Mouse (Mus musculus): ENCODE measurements around the gene Lin28a. TPM values are rescaled to one million over a fixed set of nuclear protein-coding genes. Genes with fewer than 3 reads are reported as not detected.
A peak's percentile ranks its signal among the peaks of the same experiment; 100 is the strongest.

The Lin28a gene
- polyA plus RNA-seq, 1 experiment from 2014 or later: 0.12 TPM

GRCm38 (mm10) chr4:133970196-133970595 lies 48.4 kb downstream of the Lin28a start:
- no peak overlapping the region for H3K4me3 ChIP-seq (replicated peaks)
- H3K36me3 ChIP-seq: peaks cover 11% of the 10 kb centered on the region
- WGBS: 45% methylated on average over 4 of the region's 4 CpGs
- no peaks in the 10 kb centered on the region for H3K9me3 ChIP-seq
- H3K4me1 ChIP-seq: peaks cover 17% of the 10 kb centered on the region
- H3K4me2 ChIP-seq: no peak overlapping the region
- H3K27ac ChIP-seq: no peak overlapping the region
- no peak overlapping the region for H3K9ac ChIP-seq
- ATAC-seq (ENCODE audit: insufficient read depth, low FRiP score, low read depth): no peak
- H3K27me3 ChIP-seq (replicated peaks): no peaks in the 10 kb centered on the region

GRCm38 (mm10) chr4:133969114-133969770 lies 49.4 kb downstream of the Lin28a start:
- H3K4me3 ChIP-seq (replicated peaks): no peak overlapping the region
- no peak overlapping the region for H3K9ac ChIP-seq
- peak overlapping the region; percentile 97; the same call in 1 of the 2 replicates for H3K4me2 ChIP-seq
- no peaks in the 10 kb centered on the region for H3K27me3 ChIP-seq (replicated peaks)
- H3K4me1 ChIP-seq: peaks cover 17% of the 10 kb centered on the region
- 46% methylated on average over 8 of the region's 8 CpGs for WGBS
- no peak for ATAC-seq (ENCODE audit: insufficient read depth, low FRiP score, low read depth)
- H3K9me3 ChIP-seq: no peaks in the 10 kb centered on the region
- H3K36me3 ChIP-seq: peaks cover 13% of the 10 kb centered on the region
- peak overlapping the region; percentile 100 for H3K27ac ChIP-seq

GRCm38 (mm10) chr4:133968150-133968921 lies 50.3 kb downstream of the Lin28a start, which contains the start of gene Hmgn2:
Gene Hmgn2, minus strand, starts transcription at chr4:133968650.
- H3K9me3 ChIP-seq: no peaks in the 10 kb centered on the region
- peak within 1 kb of the TSS; percentile 100 for H3K27ac ChIP-seq
- peaks cover 17% of the 10 kb centered on the region for H3K4me1 ChIP-seq
- H3K36me3 ChIP-seq: peaks cover 22% of the 10 kb centered on the region
- H3K27me3 ChIP-seq (replicated peaks): no peaks in the 10 kb centered on the region
- peak; percentile 75 for ATAC-seq (ENCODE audit: insufficient read depth, low FRiP score, low read depth)
- H3K9ac ChIP-seq: peak within 1 kb of the TSS; percentile 92
- peak within 1 kb of the TSS; percentile 97 for H3K4me2 ChIP-seq
- H3K4me3 ChIP-seq (replicated peaks): peak within 1 kb of the TSS; percentile 75
- WGBS: under 1% methylated on average over 42 of the region's 42 CpGs

- no peaks in the 10 kb centered on the region for H3K27me3 ChIP-seq (replicated peaks)
- peaks cover 22% of the 10 kb centered on the region for H3K36me3 ChIP-seq
These were observed 50.8 kb downstream of the Lin28a start for GRCm38 (mm10) chr4:133967866-133968149.

GRCm38 (mm10) chr4:133967138-133967865 lies 51.3 kb downstream of the Lin28a start:
- ATAC-seq (ENCODE audit: insufficient read depth, low FRiP score, low read depth): peak; percentile 81
- H3K27me3 ChIP-seq (replicated peaks): no peaks in the 10 kb centered on the region
- H3K36me3 ChIP-seq: peaks cover 22% of the 10 kb centered on the region
- H3K4me1 ChIP-seq: peaks cover 17% of the 10 kb centered on the region
- H3K4me3 ChIP-seq (replicated peaks): peak overlapping the region; percentile 75
- H3K27ac ChIP-seq: peak overlapping the region; percentile 100
- no peaks in the 10 kb centered on the region for H3K9me3 ChIP-seq
- WGBS: under 1% methylated on average over 88 of the region's 101 CpGs
- peak overlapping the region; percentile 97 for H3K4me2 ChIP-seq
- H3K9ac ChIP-seq: peak overlapping the region; percentile 92

More at GRCm38 (mm10) chr4:133967866-133968149, 50.8 kb downstream of the Lin28a start:
- peaks cover 17% of the 10 kb centered on the region for H3K4me1 ChIP-seq
- WGBS: under 1% methylated on average over 29 of the region's 29 CpGs
- H3K4me3 ChIP-seq (replicated peaks): peak overlapping the region; percentile 75
- ATAC-seq (ENCODE audit: insufficient read depth, low FRiP score, low read depth): peak; percentile 84
- peak overlapping the region; percentile 92 for H3K9ac ChIP-seq
- H3K27ac ChIP-seq: peak overlapping the region; percentile 100
- no peaks in the 10 kb centered on the region for H3K9me3 ChIP-seq
- H3K4me2 ChIP-seq: peak overlapping the region; percentile 97

GRCm38 (mm10) chr4:133966271-133966940 lies 52.2 kb downstream of the Lin28a start:
- no peak for ATAC-seq (ENCODE audit: insufficient read depth, low FRiP score, low read depth)
- H3K4me1 ChIP-seq: peaks cover 17% of the 10 kb centered on the region
- H3K27me3 ChIP-seq (replicated peaks): no peaks in the 10 kb centered on the region
- H3K36me3 ChIP-seq: peaks cover 22% of the 10 kb centered on the region
- H3K9me3 ChIP-seq: no peaks in the 10 kb centered on the region
- peak overlapping the region; percentile 58 for H3K4me2 ChIP-seq
- 29% methylated on average over 12 of the region's 12 CpGs for WGBS
- H3K9ac ChIP-seq: peak overlapping the region; percentile 2; the same call in 1 of the 2 replicates
- peak overlapping the region; percentile 52; the same call in 1 of the 2 replicates for H3K27ac ChIP-seq
- H3K4me3 ChIP-seq (replicated peaks): peak overlapping the region; percentile 75

GRCm38 (mm10) chr4:133962566-133962965 lies 56.1 kb downstream of the Lin28a start:
- no peak overlapping the region for H3K4me3 ChIP-seq (replicated peaks)
- no peaks in the 10 kb centered on the region for H3K27me3 ChIP-seq (replicated peaks)
- H3K4me1 ChIP-seq: peaks cover 6% of the 10 kb centered on the region; the same call in 1 of the 2 replicates
- H3K9ac ChIP-seq: no peak overlapping the region
- H3K27ac ChIP-seq: no peak overlapping the region
- H3K4me2 ChIP-seq: no peak overlapping the region
- no peak for ATAC-seq (ENCODE audit: insufficient read depth, low FRiP score, low read depth)
- H3K36me3 ChIP-seq: peaks cover 22% of the 10 kb centered on the region
- WGBS: 80% methylated on average over 7 of the region's 7 CpGs
- no peaks in the 10 kb centered on the region for H3K9me3 ChIP-seq

GRCm38 (mm10) chr4:133958884-133959283 lies 59.8 kb downstream of the Lin28a start:
- Histone ChIP-seq H3K9me3 (no peaks in the 10 kb centered on the region), H3K4me2 (no peak overlapping the region), H3K4me3 (replicated peaks) (no peak overlapping the region), H3K9ac (no peak overlapping the region), H3K27ac (no peak overlapping the region), H3K27me3 (replicated peaks) (no peaks in the 10 kb centered on the region), H3K36me3 (peaks cover 6% of the 10 kb centered on the region), H3K4me1 (no peaks in the 10 kb centered on the region)
- no peak for ATAC-seq (ENCODE audit: insufficient read depth, low FRiP score, low read depth)
- WGBS: 81% methylated on average over 1 of the region's 1 CpGs

- Histone ChIP-seq H3K9me3 (no peaks in the 10 kb centered on the region), H3K27me3 (replicated peaks) (no peaks in the 10 kb centered on the region), H3K27ac (no peak overlapping the region), H3K4me2 (no peak overlapping the region), H3K4me1 (no peaks in the 10 kb centered on the region), H3K9ac (no peak overlapping the region), H3K4me3 (replicated peaks) (no peak overlapping the region), H3K36me3 (no peaks in the 10 kb centered on the region)
- 83% methylated on average over 4 of the region's 4 CpGs for WGBS
- no peak for ATAC-seq (ENCODE audit: insufficient read depth, low FRiP score, low read depth)
These were observed 62.3 kb downstream of the Lin28a start for GRCm38 (mm10) chr4:133956358-133956757.

All from stomach, embryonic 15.5 days (tissue).